Mouse (Mus musculus) bone marrow macrophage, adult 2 months (primary cell): Measurements from ENCODE around the gene Pttg1ip. TPM values are rescaled to one million over a fixed set of nuclear protein-coding genes. Genes with fewer than 3 reads are reported as not detected.

Source experiments
- H3K27ac ChIP-seq: 2 replicates; pipeline ENCODE4 v1.5.1; 2012; ENCODE audit warnings: low read depth, low read length; ENCODE audit not compliant: insufficient read depth
- H3K4me1 ChIP-seq: 2 replicates; pipeline ENCODE4 v1.6.1; 2012; ENCODE audit warnings: low read length; ENCODE audit not compliant: control insufficient read depth, insufficient read depth
- H3K4me3 ChIP-seq: 2 replicates; pipeline ENCODE4 v1.5.1; 2012; ENCODE audit warnings: mild to moderate bottlenecking, low read length, moderate library complexity; ENCODE audit not compliant: insufficient read depth
- CTCF ChIP-seq: IDR thresholded peaks from 2 replicates; pipeline ENCODE4 v1.5.1; 2012; ENCODE audit warnings: low read depth, mild to moderate bottlenecking, low read length, moderate library complexity
- POLR2A ChIP-seq: IDR thresholded peaks from 2 replicates; pipeline ENCODE4 v1.6.1; 2012; ENCODE audit warnings: mild to moderate bottlenecking, low read depth, low read length, borderline replicate concordance
- polyA plus RNA-seq: library from polyadenylated mRNA; stranded (reverse); fragments of >200 nt; gene quantifications from 2 replicates; pipeline ENCODE4 v1.2.4, GENCODE M21; 2012; ENCODE audit not compliant: missing spikeins, insufficient read depth, insufficient read length

The Pttg1ip gene
- polyA plus RNA-seq, 1 experiment, result 102 TPM

DNA sequence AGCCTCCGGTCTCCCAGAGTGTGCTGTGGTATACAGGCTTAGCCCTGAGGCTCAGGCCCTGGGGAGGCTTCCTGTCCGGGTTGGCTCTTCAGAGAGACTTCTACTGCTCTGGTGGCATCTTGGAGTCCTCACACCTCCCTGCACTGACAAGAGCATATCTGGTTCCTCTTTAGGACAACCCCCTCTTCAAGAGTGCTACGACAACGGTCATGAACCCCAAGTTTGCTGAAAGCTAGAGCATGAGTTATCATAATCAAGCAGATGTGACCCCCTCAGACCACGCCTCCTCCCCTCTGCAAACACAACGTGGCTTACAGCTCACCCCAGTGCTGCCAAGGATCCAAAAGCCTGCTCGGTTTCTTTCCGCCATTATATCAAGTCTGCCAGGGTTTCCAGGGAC, 16.5 kb upstream of the Pttg1ip start:
- H3K27ac ChIP-seq, result no peak overlapping the region
- TF ChIP-seq POLR2A (no peak), CTCF (no peak)
- no peaks in the 10 kb centered on the region for H3K4me1 ChIP-seq
- no peak overlapping the region for H3K4me3 ChIP-seq

DNA sequence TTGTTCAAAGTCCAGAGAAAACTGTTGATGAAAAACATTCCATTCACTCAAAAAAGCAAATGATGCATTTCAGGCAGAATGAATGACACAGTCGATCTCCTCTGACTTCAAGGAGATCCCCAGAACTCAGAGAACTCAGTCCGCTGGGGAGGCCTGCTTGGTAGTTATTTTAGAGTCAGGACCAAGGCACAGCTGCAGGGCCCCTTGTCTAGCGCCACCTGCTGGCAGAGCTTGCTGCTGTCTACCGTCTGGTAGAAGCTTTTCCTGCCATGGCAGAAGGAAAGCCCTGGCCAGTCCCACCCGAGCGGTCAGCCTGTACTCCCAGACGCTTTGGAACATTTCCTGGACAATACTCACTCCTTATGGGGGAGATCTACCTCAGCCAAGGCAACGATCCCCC, 14.9 kb upstream of the Pttg1ip start:
- no peaks in the 10 kb centered on the region for H3K4me1 ChIP-seq
- H3K27ac ChIP-seq, result no peak overlapping the region
- no peak overlapping the region for H3K4me3 ChIP-seq
- TF ChIP-seq POLR2A (no peak), CTCF (peak; percentile 81)

DNA sequence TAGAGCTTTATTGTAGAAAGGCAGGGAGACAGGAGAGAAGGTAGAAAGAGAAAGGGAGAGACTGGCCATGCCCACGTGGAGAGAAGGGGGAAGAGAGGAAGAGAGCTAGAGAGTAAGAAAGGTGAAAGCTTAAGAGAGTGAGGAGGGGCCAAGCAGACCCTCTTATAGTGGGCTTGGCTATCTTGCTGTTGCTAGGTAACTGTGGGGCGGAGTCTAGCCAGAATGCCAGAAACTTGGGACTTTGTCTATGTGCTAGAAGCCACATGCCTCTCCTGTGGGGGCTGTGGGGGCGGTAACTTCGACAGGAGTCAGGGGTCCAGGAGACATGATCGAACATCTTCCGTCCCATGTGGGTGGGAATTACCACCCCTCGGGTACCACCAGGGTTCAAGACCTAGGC, 12.0 kb upstream of the Pttg1ip start:
- TF ChIP-seq POLR2A (no peak), CTCF (no peak)

DNA sequence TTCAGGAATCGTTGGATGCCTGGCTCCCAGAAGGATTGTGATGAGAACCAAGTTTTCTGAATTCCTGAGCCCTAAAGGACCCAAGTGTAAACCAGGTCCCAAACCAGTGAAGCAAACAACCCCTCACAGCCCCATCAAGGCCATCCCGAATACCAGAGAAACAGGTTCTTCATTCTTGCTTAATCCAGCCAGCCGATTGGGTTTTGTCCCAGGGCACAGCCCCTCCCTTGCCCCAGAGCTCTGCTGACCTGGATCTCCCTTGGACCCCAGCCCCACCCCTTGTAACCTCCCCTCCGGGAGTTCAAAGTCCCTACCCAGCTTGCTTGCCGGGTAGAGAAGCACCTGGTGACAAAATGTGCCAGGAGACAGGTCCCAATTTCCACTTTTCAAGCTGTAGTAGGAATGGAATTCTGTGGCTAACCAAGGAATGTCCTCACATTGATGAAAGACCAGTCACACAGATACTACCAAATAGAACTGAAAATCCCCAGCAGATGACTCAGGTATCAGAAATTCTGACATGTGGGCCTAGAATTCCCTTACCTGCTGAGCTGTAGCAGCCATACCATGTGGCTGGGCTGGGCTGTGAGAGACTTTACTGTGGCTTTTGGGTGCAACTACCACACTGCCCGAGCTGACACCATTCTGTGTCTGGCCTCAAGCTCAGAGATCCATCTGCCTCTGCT, 11.4 kb upstream of the Pttg1ip start:
- no peak for TF ChIP-seq POLR2A
- TF ChIP-seq CTCF, result no peak
- Histone ChIP-seq H3K4me1 (no peaks in the 10 kb centered on the region), H3K4me3 (no peak overlapping the region), H3K27ac (no peak overlapping the region)

More for the DNA sequence above, 12.0 kb upstream of the Pttg1ip start:
- H3K4me1 ChIP-seq, result no peaks in the 10 kb centered on the region
- H3K27ac ChIP-seq, result no peak overlapping the region
- H3K4me3 ChIP-seq, result no peak overlapping the region

DNA sequence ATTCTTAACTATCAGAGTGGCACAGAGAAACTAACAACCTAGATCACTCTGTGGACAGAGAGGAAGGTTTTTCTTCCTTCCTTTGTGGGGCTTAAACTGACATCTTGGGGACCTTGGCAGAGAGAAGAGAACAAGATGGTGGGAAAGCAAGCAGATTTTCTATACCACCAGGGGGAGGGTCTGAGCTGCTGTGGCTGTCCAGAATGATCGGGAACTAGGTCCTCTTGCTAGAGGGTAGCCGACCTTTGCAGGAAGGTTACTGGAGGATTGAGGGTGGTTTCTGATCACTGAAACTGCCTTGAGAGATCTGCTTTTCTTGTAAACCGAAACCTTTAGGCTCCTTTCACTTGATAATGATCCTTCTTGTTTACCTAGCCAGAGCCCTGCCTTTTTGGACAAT, 9.3 kb upstream of the Pttg1ip start:
- H3K27ac ChIP-seq, result no peak overlapping the region
- H3K4me1 ChIP-seq, result no peaks in the 10 kb centered on the region
- no peak overlapping the region for H3K4me3 ChIP-seq
- TF ChIP-seq CTCF, result no peak
- no peak for TF ChIP-seq POLR2A

DNA sequence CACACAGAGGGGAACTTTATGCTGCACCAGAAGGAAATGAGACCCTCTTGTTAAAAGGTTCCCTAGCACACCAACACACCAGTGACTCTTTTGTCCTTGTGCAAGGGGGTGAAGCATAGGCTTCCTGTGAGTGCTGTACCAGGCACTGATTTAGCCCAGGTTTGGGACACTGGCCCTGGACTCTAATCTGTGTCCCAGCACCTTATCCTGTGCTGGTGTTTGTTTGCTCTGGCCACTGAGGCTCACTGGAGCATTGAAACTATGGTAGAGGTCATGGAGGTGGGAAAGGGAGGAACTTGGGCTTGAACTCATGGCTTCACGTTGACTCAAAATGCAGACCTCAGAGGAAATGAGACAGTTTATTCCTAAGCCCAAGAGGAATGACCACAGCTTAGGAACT, 8.4 kb upstream of the Pttg1ip start:
- Histone ChIP-seq H3K4me1 (no peaks in the 10 kb centered on the region), H3K27ac (no peak overlapping the region), H3K4me3 (no peak overlapping the region)
- TF ChIP-seq POLR2A, result no peak
- no peak for TF ChIP-seq CTCF

DNA sequence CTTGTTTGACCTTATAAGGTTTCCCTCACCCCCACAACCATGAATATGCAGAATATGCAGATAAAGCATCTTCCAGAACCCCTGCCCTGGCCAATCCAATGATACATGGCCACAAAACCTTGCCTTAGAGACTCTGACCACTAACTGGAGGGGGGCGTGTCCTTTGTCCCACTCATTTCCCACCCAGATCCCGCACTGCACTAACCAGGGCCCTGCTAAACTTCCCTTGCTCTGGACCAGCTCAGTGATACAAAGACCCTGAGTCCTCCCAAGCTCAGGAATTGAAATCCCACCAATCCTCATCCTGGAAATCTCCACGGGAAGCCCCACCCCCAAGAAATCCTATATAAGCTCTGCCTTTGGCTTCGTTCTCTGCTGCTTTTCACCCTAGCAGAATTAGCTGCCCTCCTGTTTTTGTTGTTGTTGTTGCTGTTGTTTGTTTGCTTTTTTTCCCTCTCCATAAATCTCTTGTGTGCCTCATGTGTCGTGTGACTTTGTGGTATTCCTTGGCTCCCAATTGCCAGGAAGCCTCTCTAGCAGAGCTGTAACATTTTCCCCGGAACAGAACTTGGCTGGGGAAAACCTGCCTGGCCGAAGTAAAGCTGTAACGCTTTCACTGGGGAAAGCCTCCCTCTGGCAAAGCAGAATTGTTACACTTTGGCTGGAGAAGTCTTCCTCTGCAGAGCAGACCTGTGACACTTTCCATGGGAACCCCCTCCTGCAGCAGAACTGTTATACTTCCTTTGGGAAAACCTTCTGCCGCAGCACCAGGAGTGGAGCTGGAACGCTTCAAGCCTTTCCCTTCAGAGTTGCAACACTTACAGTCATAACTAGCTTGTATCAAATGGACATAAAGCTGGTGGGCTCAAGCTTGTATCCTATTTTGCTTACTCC, 1.2 kb upstream of the Pttg1ip start:
- no peak overlapping the region for H3K4me3 ChIP-seq
- TF ChIP-seq CTCF, result no peak
- no peak for TF ChIP-seq POLR2A

DNA sequence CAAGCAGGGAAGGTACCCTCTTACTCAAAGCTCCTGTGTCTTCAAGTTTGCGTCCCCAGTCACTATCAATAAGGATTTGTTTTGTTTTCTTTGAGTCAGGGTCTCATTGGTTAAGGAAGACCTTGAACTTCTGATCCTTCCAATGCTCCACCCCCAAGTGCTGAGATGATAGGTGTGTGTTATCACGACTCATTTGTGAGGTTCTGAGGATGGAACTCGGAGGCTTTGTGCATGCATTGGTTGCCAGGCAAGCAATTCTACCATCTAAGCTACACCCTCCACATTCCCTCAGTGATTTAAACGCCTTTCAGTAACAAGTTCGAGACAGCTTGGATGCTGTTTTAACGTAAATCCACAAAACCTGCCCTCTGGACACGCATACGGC, 505 bp upstream of the Pttg1ip start:
- Histone ChIP-seq H3K4me1 (peaks cover 15% of the 10 kb centered on the region), H3K27ac (peak overlapping the region; percentile 28; the same call in 1 of the 2 replicates), H3K4me3 (peak overlapping the region; percentile 44)
- no peak for TF ChIP-seq POLR2A
- no peak for TF ChIP-seq CTCF

More for the DNA sequence above, 1.2 kb upstream of the Pttg1ip start:
- Histone ChIP-seq H3K27ac (no peak overlapping the region), H3K4me1 (peaks cover 15% of the 10 kb centered on the region)

DNA sequence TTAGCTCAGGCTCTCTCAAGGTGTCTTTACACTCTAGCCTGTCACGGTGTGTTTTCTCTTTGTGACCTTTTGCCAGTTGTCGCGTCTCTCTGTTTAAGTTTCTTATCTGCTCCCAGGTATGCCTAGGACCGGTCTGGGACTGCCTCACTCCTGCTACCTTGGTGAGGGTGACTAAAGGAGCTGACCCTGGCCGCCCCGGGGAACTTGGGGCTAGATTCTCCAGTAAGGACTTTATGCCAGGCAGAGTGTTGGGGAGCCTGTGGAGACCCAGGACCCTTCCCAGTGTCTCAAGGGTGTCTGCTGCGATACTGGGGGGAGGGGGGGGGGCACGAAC, 732 bp downstream of the Pttg1ip start:
- peaks cover 15% of the 10 kb centered on the region for H3K4me1 ChIP-seq
- peak overlapping the region; percentile 64; the same call in 1 of the 2 replicates for H3K27ac ChIP-seq
- TF ChIP-seq POLR2A, result no peak
- no peak for TF ChIP-seq CTCF
- peak overlapping the region; percentile 80 for H3K4me3 ChIP-seq
